Comparison of ENCODE assay signal across 22 mouse cellular contexts in genomic region chr13:81931199-81931598, GRCm38 (mm10).
DNase-seq lines count a peak whose midpoint lies in the region; ATAC-seq and TF ChIP-seq lines count a peak whose summit lies in the region.
"Had no signal": no experiment of that assay in that cellular context is flagged by ENCODE, and none has a peak within 500 bp of the region (broad histone marks: within the 10 kb centered on the region; RNA-seq: fewer than 3 reads in every experiment).

No protein-coding gene starts in this region.

- H3K27me3 ChIP-seq in heart, embryonic 11.5 days (ENCODE audit: control insufficient read depth, insufficient read depth, low read length) = no peaks in the 10 kb centered on the region
- no peaks in the 10 kb centered on the region for H3K27me3 ChIP-seq in heart, embryonic 14.5 days (ENCODE audit: control insufficient read depth, insufficient read depth, low read length)
- H3K27me3 ChIP-seq in heart, postnatal 0 days (ENCODE audit: control insufficient read depth, insufficient read depth, low read length) = no peaks in the 10 kb centered on the region
- H3K27me3 ChIP-seq in MEL (ENCODE audit: control insufficient read depth in 1 of 2, insufficient read depth in 2 of 2, low read length in 2 of 2) = no peaks in the 10 kb centered on the region
- H3K27me3 ChIP-seq: forebrain, embryonic 13.5 days; hindbrain, embryonic 12.5 days; hindbrain, embryonic 15.5 days had no signal

- TF ChIP-seq POLR2A in MEL (IDR thresholded peaks at IDR 0.05; ENCODE audit: control insufficient read depth in 1 of 2, insufficient read depth in 1 of 2, low read depth in 1 of 2, low read length in 2 of 2, poor library complexity in 1 of 2) = no peak

- H3K36me3 ChIP-seq in heart, embryonic 11.5 days (ENCODE audit: control insufficient read depth, insufficient read depth, low read length) = no peaks in the 10 kb centered on the region
- no peaks in the 10 kb centered on the region for H3K36me3 ChIP-seq in heart, embryonic 14.5 days (ENCODE audit: control insufficient read depth, insufficient read depth, low read length)
- no peaks in the 10 kb centered on the region for H3K36me3 ChIP-seq in heart, postnatal 0 days (replicated peaks; ENCODE audit: control insufficient read depth, insufficient read depth, low read length)
- H3K36me3 ChIP-seq in MEL (ENCODE audit: control insufficient read depth in 1 of 2, insufficient read depth in 2 of 2, low read length in 2 of 2) = peaks cover 0 to 3% of the 10 kb centered on the region in 2 experiments; a peak in 1 of 4 replicates
- H3K36me3 ChIP-seq: forebrain, embryonic 10.5 days; hindbrain, embryonic 12.5 days; hindbrain, embryonic 15.5 days had no signal

- no peak for TF ChIP-seq RAD21 in MEL (IDR thresholded peaks at IDR 0.05; ENCODE audit: low read depth, low read length)

- ATAC-seq in heart, embryonic 11.5 days (replicated peaks; ENCODE audit: insufficient number of reproducible peaks, low FRiP score, low TSS enrichment) = no peak; the same call in 1 of the 2 replicates
- ATAC-seq in heart, embryonic 14.5 days (ENCODE audit: insufficient number of reproducible peaks, insufficient read depth, low FRiP score, low read depth) = peak; percentile 72; the same call in 1 of the 2 replicates
- peak; percentile 75 for ATAC-seq in heart, postnatal 0 days (ENCODE audit: insufficient read depth, low read depth)
- ATAC-seq: activated CD4-positive, CD25-positive, alpha-beta regulatory T cell, adult 4 months; CD4-positive, CD25-positive, alpha-beta regulatory T cell, adult 4 months; forebrain, embryonic 13.5 days; forebrain, embryonic 16.5 days; intestine, postnatal 0 days had no signal

- H3K4me1 ChIP-seq in heart, embryonic 11.5 days (ENCODE audit: control insufficient read depth, insufficient read depth, low read length) = no peaks in the 10 kb centered on the region; the same call in 1 of the 2 replicates
- H3K4me1 ChIP-seq in heart, embryonic 14.5 days (ENCODE audit: control insufficient read depth in 2 of 2, insufficient read depth in 2 of 2, low read length in 2 of 2) = peaks cover 0 to 16% of the 10 kb centered on the region in 2 experiments; a peak in 3 of 4 replicates
- peaks cover 10% of the 10 kb centered on the region; the same call in 1 of the 2 replicates for H3K4me1 ChIP-seq in heart, postnatal 0 days (ENCODE audit: control insufficient read depth, insufficient read depth)
- peaks cover 2 to 4% of the 10 kb centered on the region in 2 experiments; a peak in 3 of 4 replicates for H3K4me1 ChIP-seq in MEL (ENCODE audit: control insufficient read depth in 1 of 2, insufficient read depth in 2 of 2, low read length in 2 of 2)
- H3K4me1 ChIP-seq: forebrain, embryonic 13.5 days; hindbrain, embryonic 12.5 days; hindbrain, embryonic 15.5 days had no signal

- TF ChIP-seq CTCF in heart, postnatal 0 days (IDR thresholded peaks at IDR 0.05; ENCODE audit: low read depth) = no peak
- TF ChIP-seq CTCF in MEL (IDR thresholded peaks at IDR 0.05 in 2 of 3, conservative IDR thresholded peaks at IDR 0.05 in 1 of 3; ENCODE audit: control insufficient read depth in 1 of 3, insufficient read depth in 1 of 3, low read depth in 2 of 3, low read length in 3 of 3, poor library complexity in 1 of 3, severe bottlenecking in 1 of 3) = no peak

- intact Hi-C loops in heart, postnatal 36 days (cut with DNase I) = no loop called here
- intact Hi-C loops in heart, postnatal 10 days (cut with DNase I) = loop anchor here (10.0 kb wide), 1 partner anchor 126 kb away; no protein-coding TSS in a partner anchor

- no peak for DNase-seq in heart, adult 18-20 months
- DNase-seq in heart, postnatal 36 days = no peak
- DNase-seq in heart, postnatal 0 days (ENCODE audit: low spot score) = peak; percentile 58
- no peak for DNase-seq in heart, postnatal 10 days
- peak; percentile 30 for DNase-seq in MEL (ENCODE audit: low read depth, low spot score)
- DNase-seq: adrenal gland, postnatal 10 days; adrenal gland, postnatal 36 days; cerebellum, adult 18-20 months; cerebellum, adult 9-10 months; gastrocnemius, postnatal 10 days; gastrocnemius, postnatal 36 days; kidney, adult 2 months had no signal

- no peaks in the 10 kb centered on the region for H3K79me2 ChIP-seq in MEL (ENCODE audit: control insufficient read depth, insufficient read depth, low read length, poor library complexity)

- no peak for TF ChIP-seq EP300 in heart, postnatal 0 days (IDR thresholded peaks at IDR 0.05; ENCODE audit: low read depth)
- no peak for TF ChIP-seq EP300 in MEL (IDR thresholded peaks at IDR 0.05; ENCODE audit: low read depth in 1 of 2, low read length in 2 of 2)

- WGBS in heart, embryonic 11.5 days (ENCODE audit: insufficient replicate concordance) = 37% methylated on average over 2 of the region's 2 CpGs
- 34% methylated on average over 2 of the region's 2 CpGs for WGBS in heart, embryonic 14.5 days
- WGBS in heart, postnatal 0 days = 37% methylated on average over 2 of the region's 2 CpGs

- no peak overlapping the region for H3K4me2 ChIP-seq in heart, embryonic 11.5 days
- H3K4me2 ChIP-seq in heart, embryonic 14.5 days (ENCODE audit: low read length) = peak overlapping the region; percentile 30
- peak overlapping the region; percentile 36 for H3K4me2 ChIP-seq in heart, postnatal 0 days (ENCODE audit: low read depth, low read length)
- H3K4me2 ChIP-seq: forebrain, embryonic 13.5 days; hindbrain, embryonic 12.5 days; hindbrain, embryonic 15.5 days had no signal

- H3K27ac ChIP-seq in heart, embryonic 11.5 days (ENCODE audit: low read depth, low read length) = peak overlapping the region; percentile 59
- H3K27ac ChIP-seq in heart, embryonic 14.5 days (replicated peaks in 1 of 2; ENCODE audit: control insufficient read depth in 1 of 2, insufficient read depth in 1 of 2, low read depth in 2 of 2, low read length in 2 of 2) = peak overlapping the region in 1 of 2 experiments; percentile 22; a peak in 1 of 4 replicates
- no peak overlapping the region for H3K27ac ChIP-seq in heart, postnatal 0 days (ENCODE audit: low read depth)
- H3K27ac ChIP-seq in MEL (ENCODE audit: control insufficient read depth, low read depth, low read length) = no peak overlapping the region
- H3K27ac ChIP-seq: forebrain, embryonic 10.5 days; forebrain, embryonic 13.5 days; hindbrain, embryonic 12.5 days; hindbrain, embryonic 15.5 days had no signal

- H3K4me3 ChIP-seq in heart, embryonic 11.5 days (ENCODE audit: low read depth, low read length) = no peak overlapping the region
- H3K4me3 ChIP-seq in heart, embryonic 14.5 days (ENCODE audit: control insufficient read depth in 1 of 2, insufficient read depth in 1 of 2, low read depth in 1 of 2, low read length in 2 of 2) = no peak overlapping the region
- no peak overlapping the region for H3K4me3 ChIP-seq in heart, postnatal 0 days (ENCODE audit: low read depth, low read length)
- H3K4me3 ChIP-seq in MEL (ENCODE audit: control insufficient read depth in 1 of 2, insufficient read depth in 1 of 2, low read depth in 2 of 2, low read length in 2 of 2) = no peak overlapping the region
- H3K4me3 ChIP-seq: forebrain, embryonic 10.5 days; forebrain, embryonic 13.5 days; hindbrain, embryonic 12.5 days; hindbrain, embryonic 15.5 days had no signal

- no peak overlapping the region for H3K9ac ChIP-seq in heart, embryonic 11.5 days (ENCODE audit: low read depth, low read length)
- H3K9ac ChIP-seq in heart, embryonic 14.5 days (ENCODE audit: low read length) = no peak overlapping the region
- H3K9ac ChIP-seq in heart, postnatal 0 days (replicated peaks; ENCODE audit: low read depth, low read length) = no peak overlapping the region
- no peak overlapping the region for H3K9ac ChIP-seq in MEL (ENCODE audit: control insufficient read depth, low read depth, low read length, poor library complexity, severe bottlenecking)
- H3K9ac ChIP-seq: forebrain, embryonic 13.5 days; hindbrain, embryonic 12.5 days; hindbrain, embryonic 15.5 days had no signal

- no peaks in the 10 kb centered on the region for H3K9me3 ChIP-seq in heart, embryonic 11.5 days (replicated peaks; ENCODE audit: control insufficient read depth, low read length)
- no peaks in the 10 kb centered on the region for H3K9me3 ChIP-seq in heart, embryonic 14.5 days (ENCODE audit: control insufficient read depth, low read length)
- H3K9me3 ChIP-seq in heart, postnatal 0 days (replicated peaks; ENCODE audit: control insufficient read depth, low read length) = no peaks in the 10 kb centered on the region
- H3K9me3 ChIP-seq in MEL (replicated peaks; ENCODE audit: insufficient read depth, low read length) = no peaks in the 10 kb centered on the region
- H3K9me3 ChIP-seq: forebrain, embryonic 10.5 days; forebrain, embryonic 13.5 days; hindbrain, embryonic 12.5 days; hindbrain, embryonic 15.5 days had no signal

TF ChIP-seq in MEL, 35 proteins besides CTCF, POLR2A, EP300 and RAD21:
- no peak for TF ChIP-seq MXI1 (IDR thresholded peaks at IDR 0.05; ENCODE audit: low read depth, low read length)
- TF ChIP-seq SIN3A (IDR thresholded peaks at IDR 0.05; ENCODE audit: low read length) = no peak
- 0 out of 2 replicates have a peak, but pooled peaks have one; percentile 25 for TF ChIP-seq MAX (IDR thresholded peaks at IDR 0.05; ENCODE audit: low read length)
- no peak for TF ChIP-seq GABPA (IDR thresholded peaks at IDR 0.05; ENCODE audit: low read depth, low read length)

Comparison
In these comparisons a context has a peak if more than half of its experiments do, and no peak if none do; other contexts are left out.
1. DNase-seq: peak in heart, postnatal 0 days (single experiment) and MEL (single experiment); none in heart, adult 18-20 months (0 of 2), heart, postnatal 36 days (0 of 2) and heart, postnatal 10 days (0 of 2).